In genomic region chr19:44899947-44900773, GRCm38 (mm10) we compare ENCODE assay signal across 7 mouse cellular contexts. TPM values are rescaled to one million over a fixed set of nuclear protein-coding genes. Genes with fewer than 3 reads are reported as not detected.
DNase-seq lines count a peak whose midpoint lies in the region; ATAC-seq lines count a peak whose summit lies in the region.

No protein-coding gene starts in this region.

- peak; percentile 67 for ATAC-seq in forebrain, embryonic 12.5 days (ENCODE audit: low FRiP score)
- ATAC-seq in intestine, embryonic 14.5 days (replicated peaks; ENCODE audit: low FRiP score, low TSS enrichment, low read depth): no peak; the same call in 1 of the 2 replicates
- ATAC-seq in midbrain, embryonic 14.5 days (ENCODE audit: low FRiP score, low TSS enrichment): no peak
- ATAC-seq in monocyte, adult 5-6 weeks (replicated peaks; ENCODE audit: insufficient number of reproducible peaks, low FRiP score, low TSS enrichment, poor library complexity, severe bottlenecking): no peak

- peak overlapping the region; percentile 13; the same call in 1 of the 2 replicates for H3K4me2 ChIP-seq in forebrain, embryonic 12.5 days
- H3K4me2 ChIP-seq in intestine, embryonic 14.5 days (ENCODE audit: low read length): peak overlapping the region; percentile 7; the same call in 1 of the 2 replicates
- peak overlapping the region; percentile 32 for H3K4me2 ChIP-seq in midbrain, embryonic 14.5 days (ENCODE audit: low read length)

- peaks cover 51% of the 10 kb centered on the region for H3K27me3 ChIP-seq in forebrain, embryonic 12.5 days
- 0 out of 2 replicates have a peak, but pooled peaks cover 7% of the 10 kb centered on the region for H3K27me3 ChIP-seq in intestine, embryonic 14.5 days (replicated peaks; ENCODE audit: control insufficient read depth, insufficient read depth, low read length)
- peaks cover 18% of the 10 kb centered on the region; the same call in 1 of the 2 replicates for H3K27me3 ChIP-seq in midbrain, embryonic 14.5 days (ENCODE audit: control insufficient read depth, insufficient read depth, low read length)

- no peaks in the 10 kb centered on the region for H3K36me3 ChIP-seq in forebrain, embryonic 12.5 days (replicated peaks)
- no peaks in the 10 kb centered on the region for H3K36me3 ChIP-seq in intestine, embryonic 14.5 days (ENCODE audit: control insufficient read depth, insufficient read depth, low read length)
- no peaks in the 10 kb centered on the region for H3K36me3 ChIP-seq in midbrain, embryonic 14.5 days (ENCODE audit: control insufficient read depth, insufficient read depth, low read length)

- H3K9me3 ChIP-seq in forebrain, embryonic 12.5 days: no peaks in the 10 kb centered on the region
- H3K9me3 ChIP-seq in intestine, embryonic 14.5 days (ENCODE audit: control insufficient read depth, low read length): no peaks in the 10 kb centered on the region
- no peaks in the 10 kb centered on the region for H3K9me3 ChIP-seq in midbrain, embryonic 14.5 days (ENCODE audit: control insufficient read depth, low read length)

- WGBS in forebrain, embryonic 12.5 days: 35% methylated on average over 22 of the region's 22 CpGs
- WGBS in intestine, embryonic 14.5 days: 22% methylated on average over 22 of the region's 22 CpGs
- WGBS in midbrain, embryonic 14.5 days: 12% methylated on average over 22 of the region's 22 CpGs

- H3K27ac ChIP-seq in brown adipose tissue, adult 24 weeks (replicated peaks; ENCODE audit: low read depth, low read length): peak overlapping the region; percentile 21; the same call in 1 of the 2 replicates
- peak overlapping the region; percentile 53; the same call in 1 of the 2 replicates for H3K27ac ChIP-seq in forebrain, embryonic 12.5 days
- peak overlapping the region; percentile 64 for H3K27ac ChIP-seq in intestine, embryonic 14.5 days (ENCODE audit: low read depth)
- H3K27ac ChIP-seq in midbrain, embryonic 14.5 days (replicated peaks; ENCODE audit: low read depth, low read length): peak overlapping the region; percentile 55

- no peaks in the 10 kb centered on the region for H3K4me1 ChIP-seq in brown adipose tissue, adult 24 weeks (ENCODE audit: control insufficient read depth, insufficient read depth, insufficient read length, low read length)
- H3K4me1 ChIP-seq in forebrain, embryonic 12.5 days: peaks cover 22% of the 10 kb centered on the region
- peaks cover 58% of the 10 kb centered on the region for H3K4me1 ChIP-seq in intestine, embryonic 14.5 days (replicated peaks; ENCODE audit: control insufficient read depth, insufficient read depth, low read length)
- peaks cover 14% of the 10 kb centered on the region for H3K4me1 ChIP-seq in midbrain, embryonic 14.5 days (ENCODE audit: control insufficient read depth, insufficient read depth, low read length)

- DNase-seq in intestine, embryonic 14.5 days (ENCODE audit: low spot score): no peak
- DNase-seq in midbrain, embryonic 14.5 days: peak; percentile 55
- no peak for DNase-seq in layer of hippocampus, adult 9-11 months
- DNase-seq in B cell, adult 2 months: no peak

- H3K9ac ChIP-seq in forebrain, embryonic 12.5 days: peak overlapping the region; percentile 29; the same call in 1 of the 2 replicates
- no peak overlapping the region for H3K9ac ChIP-seq in intestine, embryonic 14.5 days (ENCODE audit: low read length)
- no peak overlapping the region for H3K9ac ChIP-seq in midbrain, embryonic 14.5 days (replicated peaks; ENCODE audit: low read length)

- H3K4me3 ChIP-seq in brown adipose tissue, adult 24 weeks (ENCODE audit: insufficient read depth, low read depth, low read length): no peak overlapping the region
- no peak overlapping the region for H3K4me3 ChIP-seq in forebrain, embryonic 12.5 days (replicated peaks)
- H3K4me3 ChIP-seq in intestine, embryonic 14.5 days (ENCODE audit: low read depth, low read length): no peak overlapping the region
- no peak overlapping the region for H3K4me3 ChIP-seq in midbrain, embryonic 14.5 days (replicated peaks; ENCODE audit: low read depth, low read length)

RNA-seq across cellular contexts. Expression of gene Slf2, which starts 30.8 kb away (rescaled TPM):
- polyA plus RNA-seq in brown adipose tissue, adult 24 weeks (2012; ENCODE audit: insufficient read depth, insufficient read length, missing spikeins): 4.4 and 6.2 TPM in 2 replicates
- polyA plus RNA-seq in forebrain, embryonic 12.5 days (2016; fragmentation: Nextera tagmentation; extraction: Ambion mirVana): 48.7 and 53.3 TPM in 2 replicates
- 54.1 and 60.8 TPM in 2 replicates for polyA plus RNA-seq in intestine, embryonic 14.5 days (2014; fragmentation: Nextera tagmentation; extraction: Ambion mirVana)
- 31.0 and 37.4 TPM in 2 replicates for polyA plus RNA-seq in midbrain, embryonic 14.5 days (2014; fragmentation: Nextera tagmentation; extraction: Ambion mirVana)
- total RNA-seq in monocyte, adult 5-6 weeks (2017): 49.9 to 61.5 TPM (median 58.2 TPM) in 3 replicates
